Mouse (Mus musculus) urinary bladder, postnatal 10 days (tissue): ENCODE results near the gene Vmn1r193.
"Not testable (repeated sequence)": the region's sequence is repeated elsewhere in the genome, so short reads cannot be mapped to it uniquely, and the experiment has no call there.

ENCODE experiments used
- DNase-seq: peaks from one replicate; pipeline ENCODE4 v3.0.0; 2022; ENCODE audit warnings: low spot score

Vmn1r193 gene

GRCm38 (mm10) chr13:22223060-22223459 lies at the start of gene Vmn1r193:
Gene Vmn1r193, minus strand, starts transcription at chr13:22223160.
- DNase-seq = not testable (repeated sequence)

- no peak for DNase-seq
Observed at GRCm38 (mm10) chr13:22271721-22272120, 48.8 kb upstream of the Vmn1r193 start.

GRCm38 (mm10) chr13:22270222-22270621 lies 47.3 kb upstream of the Vmn1r193 start, which contains the start of gene Vmn1r195:
Gene Vmn1r195, plus strand, starts transcription at chr13:22270522.
- not testable (repeated sequence) for DNase-seq

- no peak for DNase-seq
Observed at GRCm38 (mm10) chr13:22243915-22244314, 21.0 kb upstream of the Vmn1r193 start, which contains the start of gene Vmn1r194. Gene Vmn1r194, plus strand, starts transcription at chr13:22244215.

GRCm38 (mm10) chr13:22192756-22193155 lies 30.2 kb downstream of the Vmn1r193 start:
- not testable (repeated sequence) for DNase-seq

- no peak for DNase-seq
Observed at GRCm38 (mm10) chr13:22191041-22191440, 31.9 kb downstream of the Vmn1r193 start, which contains the start of gene Vmn1r192. Gene Vmn1r192, minus strand, starts transcription at chr13:22191141.

- DNase-seq = no peak
Observed at GRCm38 (mm10) chr13:22190385-22190784, 32.6 kb downstream of the Vmn1r193 start.

- no peak for DNase-seq
Observed at GRCm38 (mm10) chr13:22189313-22189712, 33.6 kb downstream of the Vmn1r193 start.

- no peak for DNase-seq
Observed at GRCm38 (mm10) chr13:22183869-22184268, 39.1 kb downstream of the Vmn1r193 start, which contains the start of gene Vmn1r191. Gene Vmn1r191, minus strand, starts transcription at chr13:22183969.

GRCm38 (mm10) chr13:22168416-22168815 lies 54.5 kb downstream of the Vmn1r193 start:
- DNase-seq = no peak
